In genomic region chr5:121766038-121766773, GRCm38 (mm10) we compare ENCODE assay signal across 11 mouse cellular contexts. TPM values are rescaled to one million over a fixed set of nuclear protein-coding genes. Genes with fewer than 3 reads are reported as not detected.
DNase-seq lines count a peak whose midpoint lies in the region; ATAC-seq and TF ChIP-seq lines count a peak whose summit lies in the region.
"Had no signal": no experiment of that assay in that cellular context is flagged by ENCODE, and none has a peak within 500 bp of the region (broad histone marks: within the 10 kb centered on the region; RNA-seq: fewer than 3 reads in every experiment).

No protein-coding gene starts in this region.

- no peak overlapping the region for H3K4me3 ChIP-seq in forebrain, postnatal 0 days (ENCODE audit: low read depth, low read length)
- no peak overlapping the region for H3K4me3 ChIP-seq in forebrain, embryonic 11.5 days (ENCODE audit: low read depth, low read length)
- H3K4me3 ChIP-seq in lung, postnatal 0 days (ENCODE audit: low read depth, low read length) = no peak overlapping the region
- no peak overlapping the region for H3K4me3 ChIP-seq in hindbrain, embryonic 12.5 days

- DNase-seq in forebrain, postnatal 0 days = no peak
- DNase-seq in forebrain, embryonic 11.5 days (ENCODE audit: low spot score) = no peak
- peak; percentile 28 for DNase-seq in lung, postnatal 0 days (ENCODE audit: low spot score)
- no peak for DNase-seq in lung, postnatal 25 days (ENCODE audit: low spot score)
- DNase-seq in T-cell, adult 2 months (ENCODE audit: low spot score) = peak; percentile 15
- peak; percentile 32 for DNase-seq in thymus, postnatal 25 days
- DNase-seq in MN1 (ENCODE audit: low spot score) = no peak
- DNase-seq: adrenal gland, postnatal 14 days; embryo, embryonic 11 days had no signal

- no peaks in the 10 kb centered on the region for H3K36me3 ChIP-seq in forebrain, postnatal 0 days (ENCODE audit: insufficient read depth)
- H3K36me3 ChIP-seq in forebrain, embryonic 11.5 days (ENCODE audit: control insufficient read depth, insufficient read depth, low read length) = no peaks in the 10 kb centered on the region
- no peaks in the 10 kb centered on the region for H3K36me3 ChIP-seq in lung, postnatal 0 days (ENCODE audit: insufficient read depth, low read length)
- 0 out of 2 replicates have a peak, but pooled peaks cover 10% of the 10 kb centered on the region for H3K36me3 ChIP-seq in hindbrain, embryonic 12.5 days

- H3K9ac ChIP-seq in forebrain, postnatal 0 days = no peak overlapping the region
- no peak overlapping the region for H3K9ac ChIP-seq in forebrain, embryonic 11.5 days (ENCODE audit: low read length)
- no peak overlapping the region for H3K9ac ChIP-seq in lung, postnatal 0 days (replicated peaks; ENCODE audit: low read depth)
- no peak overlapping the region for H3K9ac ChIP-seq in hindbrain, embryonic 12.5 days

- H3K27ac ChIP-seq in forebrain, postnatal 0 days (ENCODE audit: low read depth, low read length) = no peak overlapping the region
- no peak overlapping the region for H3K27ac ChIP-seq in forebrain, embryonic 11.5 days (ENCODE audit: low read depth, low read length)
- no peak overlapping the region for H3K27ac ChIP-seq in lung, postnatal 0 days (ENCODE audit: low read length)
- H3K27ac ChIP-seq in hindbrain, embryonic 12.5 days = no peak overlapping the region; the same call in 1 of the 2 replicates
- H3K27ac ChIP-seq: macrophage had no signal

- no peaks in the 10 kb centered on the region for H3K9me3 ChIP-seq in forebrain, postnatal 0 days (ENCODE audit: low read length)
- no peaks in the 10 kb centered on the region for H3K9me3 ChIP-seq in forebrain, embryonic 11.5 days (ENCODE audit: control insufficient read depth, low read length)
- H3K9me3 ChIP-seq in lung, postnatal 0 days (ENCODE audit: low read length) = no peaks in the 10 kb centered on the region
- no peaks in the 10 kb centered on the region for H3K9me3 ChIP-seq in hindbrain, embryonic 12.5 days (replicated peaks)

- no peaks in the 10 kb centered on the region for H3K27me3 ChIP-seq in forebrain, postnatal 0 days (ENCODE audit: insufficient read depth, low read length)
- H3K27me3 ChIP-seq in forebrain, embryonic 11.5 days (ENCODE audit: control insufficient read depth, insufficient read depth, low read length) = no peaks in the 10 kb centered on the region
- H3K27me3 ChIP-seq in lung, postnatal 0 days (replicated peaks; ENCODE audit: insufficient read depth, low read length) = no peaks in the 10 kb centered on the region
- H3K27me3 ChIP-seq in hindbrain, embryonic 12.5 days = no peaks in the 10 kb centered on the region; the same call in 1 of the 2 replicates

- H3K4me2 ChIP-seq in forebrain, postnatal 0 days (ENCODE audit: low read depth) = no peak overlapping the region
- H3K4me2 ChIP-seq in forebrain, embryonic 11.5 days (ENCODE audit: low read depth, low read length, severe bottlenecking) = no peak overlapping the region
- H3K4me2 ChIP-seq in lung, postnatal 0 days (replicated peaks; ENCODE audit: low read depth, low read length) = no peak overlapping the region
- H3K4me2 ChIP-seq in hindbrain, embryonic 12.5 days (replicated peaks) = no peak overlapping the region

- no peak for ATAC-seq in forebrain, postnatal 0 days
- no peak for ATAC-seq in forebrain, embryonic 11.5 days (replicated peaks; ENCODE audit: low FRiP score)
- ATAC-seq in lung, postnatal 0 days = no peak
- no peak for ATAC-seq in hindbrain, embryonic 12.5 days (ENCODE audit: low FRiP score)

- TF ChIP-seq CTCF in forebrain, postnatal 0 days (IDR thresholded peaks at IDR 0.05; ENCODE audit: low read depth) = peak; percentile 30; the same call in 1 of the 2 replicates
- TF ChIP-seq CTCF in lung, postnatal 0 days (IDR thresholded peaks at IDR 0.05) = peak; percentile 46

- 86% methylated on average over 4 of the region's 4 CpGs for WGBS in forebrain, postnatal 0 days
- 97% methylated on average over 4 of the region's 4 CpGs for WGBS in forebrain, embryonic 11.5 days
- 63% methylated on average over 4 of the region's 4 CpGs for WGBS in lung, postnatal 0 days
- WGBS in hindbrain, embryonic 12.5 days = 93% methylated on average over 4 of the region's 4 CpGs

- no peak for TF ChIP-seq EP300 in lung, postnatal 0 days (IDR thresholded peaks at IDR 0.05)

- no peaks in the 10 kb centered on the region for H3K4me1 ChIP-seq in forebrain, postnatal 0 days (ENCODE audit: insufficient read depth)
- no peaks in the 10 kb centered on the region for H3K4me1 ChIP-seq in forebrain, embryonic 11.5 days (replicated peaks; ENCODE audit: control insufficient read depth, insufficient read depth, low read length)
- H3K4me1 ChIP-seq in lung, postnatal 0 days (ENCODE audit: insufficient read depth, low read depth, low read length) = 0 out of 2 replicates have a peak, but pooled peaks cover 4% of the 10 kb centered on the region
- H3K4me1 ChIP-seq in hindbrain, embryonic 12.5 days = no peaks in the 10 kb centered on the region; the same call in 1 of the 2 replicates

RNA-seq across cellular contexts. Expression of gene Atxn2, which starts 55.1 kb away (rescaled TPM):
- 80.3 and 80.6 TPM in 2 replicates for total RNA-seq in forebrain, postnatal 0 days (2014; rRNA removed)
- polyA plus RNA-seq in forebrain, postnatal 0 days (2015; fragmentation: Nextera tagmentation; extraction: Ambion mirVana) = 71.3 and 92.3 TPM in 2 replicates
- polyA plus RNA-seq in forebrain, embryonic 11.5 days (2014; fragmentation: Nextera tagmentation; extraction: Ambion mirVana) = 99.2 and 102 TPM in 2 replicates
- 40.6 and 45.3 TPM in 2 replicates for polyA plus RNA-seq in lung, postnatal 0 days (2015; fragmentation: Nextera tagmentation; extraction: Ambion mirVana)
- polyA plus RNA-seq in hindbrain, embryonic 12.5 days (2016; fragmentation: Nextera tagmentation; extraction: Ambion mirVana) = 95.3 and 102 TPM in 2 replicates

Comparison
In these comparisons a context has a peak if more than half of its experiments do, and no peak if none do; other contexts are left out.
1. DNase-seq: peak in lung, postnatal 0 days (single experiment), T-cell, adult 2 months (single experiment) and thymus, postnatal 25 days (single experiment); none in forebrain, postnatal 0 days (single experiment), forebrain, embryonic 11.5 days (single experiment), lung, postnatal 25 days (single experiment) and MN1 (single experiment).